Mouse (Mus musculus): ENCODE measurements around the gene Gm13271.
"Not testable (repeated sequence)": the region's sequence is repeated elsewhere in the genome, so short reads cannot be mapped to it uniquely, and the experiment has no call there.

GRCm38 (mm10) chr4:88802954-88803353, 48.3 kb downstream of the Gm13271 start, which contains the start of gene Gm13287:
- TF ChIP-seq CTCF (IDR thresholded peaks at IDR 0.05; ENCODE audit: borderline replicate concordance, control insufficient read depth, extremely low read depth, insufficient read depth, low read length, poor library complexity); POLR2A (IDR thresholded peaks at IDR 0.05; ENCODE audit: control insufficient read depth, extremely low read depth, insufficient read depth, low read length, poor library complexity): not testable (repeated sequence)
